Mouse (Mus musculus) spleen, postnatal 10 days (tissue): Measurements from ENCODE around the gene Abat.

Source experiments
- DNase-seq, 2 experiments: peaks; one replicate each; pipeline ENCODE4 v3.0.0; 2021 to 2022; ENCODE audit warnings: low spot score in 2 of 2

Abat gene

DNA sequence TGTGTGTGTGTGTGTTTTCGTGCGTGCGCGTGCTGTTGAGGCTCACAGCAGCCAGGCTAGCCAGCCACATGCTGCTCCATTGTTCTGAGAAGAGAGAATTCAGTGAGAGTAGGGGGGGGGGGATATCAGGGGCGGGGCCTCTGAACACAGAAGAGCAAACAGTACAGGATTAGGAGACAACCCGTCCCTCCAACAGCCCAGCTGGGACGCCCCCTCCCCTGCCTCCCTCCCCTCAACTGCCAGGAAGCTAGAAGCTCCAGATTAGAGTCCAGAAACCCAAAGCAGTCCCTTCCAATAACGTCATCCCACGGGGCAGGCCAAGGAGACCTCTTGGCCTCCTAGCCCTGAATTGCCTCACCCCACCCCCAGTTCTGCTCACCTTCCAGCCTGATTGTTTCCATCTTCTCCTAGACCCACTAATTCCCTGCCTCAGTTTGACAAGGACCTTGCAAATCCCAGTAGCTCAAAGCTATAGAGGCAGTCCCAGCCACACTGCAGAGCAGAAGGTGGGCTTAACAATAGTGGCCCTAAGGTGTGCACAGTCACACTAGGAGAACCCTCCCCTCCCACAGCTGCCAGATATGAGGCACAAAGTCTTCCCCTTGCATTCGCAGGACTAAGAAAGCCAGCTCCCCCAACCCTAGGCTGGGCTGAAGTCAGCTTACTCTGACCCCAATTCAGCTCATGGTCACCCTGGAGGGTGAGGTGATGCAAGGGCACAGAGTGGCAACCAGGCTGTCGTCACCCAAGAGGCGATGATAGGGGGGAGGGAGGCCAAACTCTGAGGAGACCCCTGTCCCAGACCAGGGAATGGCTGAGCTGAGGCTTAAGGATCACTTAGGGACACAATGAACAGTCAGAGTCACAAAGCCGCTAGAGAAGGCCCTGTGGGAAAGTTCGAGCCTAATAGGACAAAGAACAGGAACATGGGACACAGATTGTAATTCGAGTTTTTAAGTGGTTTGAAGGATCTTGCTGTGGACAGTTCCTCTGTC is 157.1 kb downstream of the Abat start:
- DNase-seq = no peak
